Mouse (Mus musculus) lung, postnatal 4 days (tissue): ENCODE data around the gene Cacna2d3.

ENCODE experiments used
- DNase-seq, 2 experiments: peaks; one replicate each; pipeline ENCODE4 v3.0.0; 2021

Cacna2d3 gene

GRCm38 (mm10) chr14:29478403-29478983 is 243.2 kb downstream of the Cacna2d3 start:
- no peak for DNase-seq

DNA sequence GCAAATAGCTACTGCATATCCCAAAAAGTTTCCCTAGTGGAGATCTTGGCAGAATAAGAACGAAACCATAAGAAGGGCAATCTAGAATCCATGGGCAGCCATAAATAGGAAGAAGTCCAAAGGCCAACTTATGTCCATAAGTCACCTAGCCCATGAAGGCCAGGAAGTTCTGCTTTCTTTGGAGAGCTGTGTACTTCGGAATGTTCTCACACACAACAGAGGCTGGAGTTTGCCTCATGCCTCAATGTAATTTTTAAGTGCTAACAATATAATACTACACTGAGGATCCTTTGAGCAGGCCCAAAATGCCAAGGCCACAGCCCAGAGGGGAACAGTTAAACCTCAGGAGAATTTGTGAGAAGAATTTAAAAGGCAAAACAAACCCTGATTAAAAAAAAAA is 257.4 kb downstream of the Cacna2d3 start:
- DNase-seq, result no peak

- DNase-seq, result no peak
Measured at GRCm38 (mm10) chr14:29449203-29449602, 272.5 kb downstream of the Cacna2d3 start.

GRCm38 (mm10) chr14:29443091-29444026 is 278.3 kb downstream of the Cacna2d3 start:
- DNase-seq, result peak; percentile 27 to 56

- no peak for DNase-seq
Measured at GRCm38 (mm10) chr14:29442476-29442875, 279.2 kb downstream of the Cacna2d3 start.

DNA sequence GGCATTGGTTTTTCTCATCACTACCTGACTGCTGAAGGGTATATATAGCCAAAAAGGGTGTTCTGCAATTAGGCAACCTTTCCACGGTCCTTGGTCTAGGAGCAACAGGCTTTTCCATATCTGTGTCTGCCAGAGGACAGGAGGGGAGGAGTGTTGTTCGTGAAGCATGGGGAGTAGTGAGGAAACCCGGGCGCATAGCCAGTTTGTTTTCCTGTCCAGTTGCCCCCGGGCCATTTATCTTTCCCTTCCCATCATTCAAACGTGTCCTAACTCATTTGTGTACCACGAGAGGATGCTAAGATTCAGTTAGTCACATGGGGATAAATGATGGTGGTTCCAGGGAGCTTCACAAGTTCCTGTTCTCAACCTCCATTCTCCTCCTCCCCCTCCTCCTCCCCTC is 283.0 kb downstream of the Cacna2d3 start:
- no peak for DNase-seq

DNA sequence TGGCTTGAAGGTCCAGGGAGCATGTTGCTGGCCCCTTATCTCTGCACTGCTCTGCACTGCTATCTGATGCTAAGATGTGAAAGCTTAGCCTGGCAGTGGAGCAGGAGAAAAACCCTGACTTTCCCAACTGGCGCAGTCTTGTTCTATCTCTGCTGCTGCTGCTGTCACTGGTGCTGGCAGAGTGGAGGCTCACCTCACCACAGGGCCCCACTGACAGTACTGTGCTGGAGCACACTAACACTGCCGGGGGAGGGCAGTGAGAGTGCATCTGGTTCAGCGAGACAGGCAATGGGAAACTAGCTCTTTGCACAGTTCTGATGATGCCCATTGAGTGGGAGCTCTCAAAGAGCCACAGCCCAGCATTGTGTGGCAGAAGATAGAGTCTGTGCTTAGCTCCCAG is 283.4 kb downstream of the Cacna2d3 start:
- DNase-seq, result no peak

GRCm38 (mm10) chr14:29435203-29435602 is 286.5 kb downstream of the Cacna2d3 start:
- no peak for DNase-seq

DNA sequence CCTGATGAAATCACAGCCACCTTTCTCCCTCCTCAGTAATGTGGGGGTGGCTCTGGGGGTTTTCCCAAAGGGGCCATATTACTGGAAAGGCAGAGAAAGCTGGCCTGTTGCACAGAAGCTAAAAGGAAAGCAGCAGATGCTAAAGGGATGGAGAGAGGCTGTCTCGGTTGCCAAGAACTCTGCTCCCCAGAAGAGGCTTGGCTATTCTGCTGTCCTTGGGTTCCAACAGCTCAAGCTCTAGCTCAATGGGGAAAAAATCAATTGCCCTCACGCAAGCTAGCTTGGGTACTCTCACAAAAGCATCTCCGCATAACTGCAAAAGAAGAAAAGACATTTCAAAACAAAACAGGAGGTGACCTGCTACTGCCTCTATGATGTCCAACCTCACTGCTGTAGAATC is 287.9 kb downstream of the Cacna2d3 start:
- no peak for DNase-seq

- no peak for DNase-seq
Measured at GRCm38 (mm10) chr14:29433076-29433714, 288.5 kb downstream of the Cacna2d3 start.

- no peak for DNase-seq
Measured at GRCm38 (mm10) chr14:29429788-29430187, 291.9 kb downstream of the Cacna2d3 start.

DNA sequence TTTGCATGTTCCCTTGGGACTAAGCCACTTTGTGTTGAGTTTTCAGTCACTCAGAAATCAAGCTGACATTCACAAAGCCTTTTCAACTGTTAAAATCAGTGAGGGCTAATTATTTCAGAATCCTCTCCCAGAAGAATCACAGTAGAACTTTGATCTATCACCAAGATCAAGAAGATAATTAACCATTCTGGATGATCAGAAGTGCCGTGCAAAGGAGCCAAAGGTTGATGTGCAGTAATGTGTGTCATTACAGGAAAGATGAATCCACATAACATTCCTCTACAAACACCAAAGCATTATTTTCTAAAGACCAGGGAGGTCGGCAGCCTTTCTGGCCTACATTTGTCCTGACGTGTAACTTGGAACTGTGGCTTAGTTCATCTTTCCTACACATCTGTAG is 296.0 kb downstream of the Cacna2d3 start:
- no peak for DNase-seq

DNA sequence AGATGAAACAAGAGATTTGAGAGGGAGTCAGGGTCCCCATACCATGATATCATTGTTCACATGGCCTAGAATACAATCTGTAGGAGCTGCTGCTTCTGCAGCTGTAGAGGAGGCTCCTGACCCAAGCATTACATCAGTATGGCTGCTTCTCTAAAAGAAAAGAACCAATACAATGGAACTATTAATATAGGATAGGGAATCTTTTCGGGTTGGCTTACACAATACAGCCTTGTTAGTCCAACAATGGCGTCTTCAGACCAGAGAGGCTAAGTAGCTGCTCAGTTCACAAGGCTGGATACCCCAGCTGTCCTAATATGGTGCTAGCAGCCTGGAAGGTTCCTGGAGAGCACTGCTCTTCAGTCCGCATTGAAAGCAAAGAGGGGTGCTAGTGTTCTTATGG is 296.5 kb downstream of the Cacna2d3 start:
- DNase-seq, result no peak

DNA sequence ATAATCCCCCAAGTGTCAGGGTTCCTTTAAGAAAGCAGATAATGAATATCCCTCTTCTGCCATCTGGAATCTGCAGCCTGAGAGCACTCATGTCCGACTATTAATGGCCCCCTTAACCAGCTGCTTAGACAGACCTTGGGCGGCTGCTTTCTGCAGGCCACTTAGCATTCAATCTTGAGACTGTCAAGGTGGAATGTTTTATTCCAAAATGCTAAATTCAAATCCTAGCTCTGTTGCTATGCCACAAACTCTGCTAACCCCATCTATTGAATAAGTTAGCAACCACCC is 315.8 kb downstream of the Cacna2d3 start:
- DNase-seq, result no peak

GRCm38 (mm10) chr14:29405125-29405877 is 316.4 kb downstream of the Cacna2d3 start:
- DNase-seq, result peak in 1 of 2 experiments; percentile 28

- DNase-seq, result peak; percentile 23 to 42
Measured at GRCm38 (mm10) chr14:29403849-29404808, 317.5 kb downstream of the Cacna2d3 start.

DNA sequence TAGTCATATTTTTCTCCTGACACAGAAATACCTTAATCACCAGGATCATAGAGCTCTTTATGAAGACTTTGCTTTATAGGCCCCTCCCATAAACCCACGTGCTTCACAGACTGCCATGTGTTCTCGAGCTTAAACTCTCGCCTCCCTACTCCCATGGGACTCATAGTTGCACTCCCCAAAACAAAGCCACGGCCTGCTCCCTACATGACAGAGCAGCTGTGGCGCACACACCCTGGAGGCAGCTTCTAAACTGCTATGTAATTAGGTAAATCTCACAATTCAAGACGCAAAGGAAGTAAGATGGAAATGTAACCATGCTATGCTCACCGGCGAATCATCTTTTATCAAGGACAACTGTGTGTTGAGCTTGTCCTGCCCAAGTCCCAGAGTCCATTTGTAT is 319.2 kb downstream of the Cacna2d3 start:
- no peak for DNase-seq

- no peak for DNase-seq
Measured at GRCm38 (mm10) chr14:29393786-29394185, 327.9 kb downstream of the Cacna2d3 start.

DNA sequence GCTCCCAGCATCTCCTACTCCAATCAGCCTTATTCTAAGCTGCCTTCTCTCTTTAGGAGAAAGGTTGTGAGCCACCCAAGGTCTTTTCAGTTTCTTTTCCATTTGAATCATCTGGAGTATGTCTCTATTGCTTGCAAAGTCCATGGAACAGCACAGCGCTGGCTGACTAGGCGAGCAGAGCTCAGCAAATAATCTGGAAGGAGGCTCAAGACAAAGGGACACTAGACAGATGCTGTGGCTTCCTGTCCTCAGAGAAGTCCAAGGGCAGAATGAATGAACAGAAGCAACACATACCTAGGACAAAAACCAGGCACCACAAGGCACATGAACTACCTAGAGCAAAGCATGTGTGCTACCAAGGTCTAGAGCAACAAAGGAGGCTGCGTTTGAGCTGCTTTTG is 328.8 kb downstream of the Cacna2d3 start:
- no peak for DNase-seq

GRCm38 (mm10) chr14:29391489-29391888 is 330.2 kb downstream of the Cacna2d3 start:
- DNase-seq, result no peak

GRCm38 (mm10) chr14:29387761-29388160 is 333.9 kb downstream of the Cacna2d3 start:
- DNase-seq, result no peak

DNA sequence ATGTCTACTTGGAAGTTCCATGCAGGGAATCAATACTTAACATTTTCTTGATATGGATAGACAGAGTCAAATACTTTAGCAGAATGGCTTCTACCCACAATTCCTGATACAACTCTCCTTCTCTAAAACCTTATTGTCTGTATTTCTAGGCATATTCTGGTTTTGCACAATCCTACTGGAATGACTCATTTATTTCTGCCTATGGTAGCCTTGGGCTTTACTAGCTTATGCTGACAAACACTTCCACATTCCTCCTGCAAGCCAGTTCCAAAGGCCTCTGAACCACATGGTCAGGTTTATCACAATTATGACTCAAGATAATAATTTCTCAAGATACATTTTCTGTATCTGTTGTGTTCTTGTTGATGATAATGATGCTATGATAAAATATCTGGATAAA is 336.2 kb downstream of the Cacna2d3 start:
- DNase-seq, result no peak
